Mouse (Mus musculus): ENCODE data around the gene Fpgs.

DNA sequence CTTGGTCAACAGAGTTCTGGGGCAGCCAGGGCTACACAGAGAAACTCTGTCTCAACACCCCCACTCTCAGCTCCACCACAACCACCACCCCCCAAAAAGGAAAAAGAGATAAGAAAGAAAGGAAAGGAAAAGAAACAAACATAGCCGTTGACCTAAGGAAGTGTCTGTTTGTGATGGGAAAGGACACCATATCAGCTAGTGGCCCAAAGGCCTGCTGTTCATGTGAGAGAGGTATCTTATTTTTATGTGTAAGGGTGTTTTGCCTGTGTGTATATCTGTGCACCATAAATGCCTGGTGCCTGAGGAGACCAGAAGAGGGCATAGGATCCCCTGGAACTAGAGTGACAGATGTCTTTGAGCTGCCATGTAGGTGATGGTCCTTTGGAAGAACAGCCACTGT is 64.3 kb downstream of the Fpgs start:
- TF ChIP-seq CTCF (IDR thresholded peaks at IDR 0.05 in 2 of 3, conservative IDR thresholded peaks at IDR 0.05 in 1 of 3; ENCODE audit: control insufficient read depth in 1 of 3, insufficient read depth in 1 of 3, low read depth in 2 of 3, low read length in 3 of 3, poor library complexity in 1 of 3, severe bottlenecking in 1 of 3) (no peak; a peak in 1 of 6 replicates), POLR2AphosphoS5 (IDR thresholded peaks at IDR 0.05; ENCODE audit: borderline replicate concordance, low read depth, low read length) (no peak), EP300 (IDR thresholded peaks at IDR 0.05; ENCODE audit: low read depth in 1 of 2, low read length in 2 of 2) (no peak)

Data from MEL (cell line).